8 mouse cellular contexts compared by ENCODE assay signal in genomic region chr5:150196211-150196585, GRCm38 (mm10).
DNase-seq lines count a peak whose midpoint lies in the region; ATAC-seq lines count a peak whose summit lies in the region.

No protein-coding gene starts in this region.

- H3K9me3 ChIP-seq in forebrain, embryonic 10.5 days, result no peaks in the 10 kb centered on the region
- no peaks in the 10 kb centered on the region for H3K9me3 ChIP-seq in stomach, embryonic 16.5 days (replicated peaks; ENCODE audit: control insufficient read depth, low read length)

- peak overlapping the region; percentile 52 for H3K4me3 ChIP-seq in forebrain, embryonic 10.5 days
- peak overlapping the region; percentile 56 for H3K4me3 ChIP-seq in stomach, embryonic 16.5 days (replicated peaks; ENCODE audit: low read length)

- H3K4me2 ChIP-seq in stomach, embryonic 16.5 days (ENCODE audit: low read depth, low read length), result peak overlapping the region; percentile 83

- H3K27me3 ChIP-seq in forebrain, embryonic 10.5 days (ENCODE audit: poor library complexity, severe bottlenecking), result peaks cover 17% of the 10 kb centered on the region
- no peaks in the 10 kb centered on the region for H3K27me3 ChIP-seq in stomach, embryonic 16.5 days (ENCODE audit: control insufficient read depth, insufficient read depth, low read length)

- peak; percentile 79 for DNase-seq in urinary bladder, postnatal 14 days (ENCODE audit: low spot score)
- DNase-seq in urinary bladder, postnatal 10 days (ENCODE audit: low spot score), result no peak
- peak; percentile 53 for DNase-seq in forebrain, embryonic 10.5 days (ENCODE audit: extremely low spot score, low spot score)
- peak; percentile 63 to 66 for DNase-seq in heart, postnatal 36 days
- DNase-seq in kidney, postnatal 4 days, result peak; percentile 72 to 79
- DNase-seq in adipocyte (ENCODE audit: low spot score), result no peak

- no peak overlapping the region for H3K27ac ChIP-seq in forebrain, embryonic 10.5 days
- H3K27ac ChIP-seq in stomach, embryonic 16.5 days (ENCODE audit: low read length), result peak overlapping the region; percentile 83

- intact Hi-C loops in heart, postnatal 36 days (cut with DNase I), result loop anchor here (2.0 kb wide), 1 partner anchor 17 kb away; no protein-coding TSS in a partner anchor

- H3K36me3 ChIP-seq in forebrain, embryonic 10.5 days (replicated peaks), result no peaks in the 10 kb centered on the region
- H3K36me3 ChIP-seq in stomach, embryonic 16.5 days (ENCODE audit: control insufficient read depth, insufficient read depth, low read length), result no peaks in the 10 kb centered on the region

- peak overlapping the region; percentile 53 for H3K9ac ChIP-seq in stomach, embryonic 16.5 days (ENCODE audit: low read length)

- ATAC-seq in megakaryocyte progenitor cell, adult 5-6 weeks (replicated peaks; ENCODE audit: poor library complexity), result peak; percentile 81
- ATAC-seq in stomach, embryonic 16.5 days (ENCODE audit: insufficient read depth, low FRiP score), result peak; percentile 90

- WGBS in forebrain, embryonic 10.5 days, result 5% methylated on average over 6 of the region's 6 CpGs
- 2% methylated on average over 6 of the region's 6 CpGs for WGBS in stomach, embryonic 16.5 days

- peaks cover 14% of the 10 kb centered on the region for H3K4me1 ChIP-seq in forebrain, embryonic 10.5 days
- H3K4me1 ChIP-seq in stomach, embryonic 16.5 days (ENCODE audit: control insufficient read depth, insufficient read depth, low read length), result peaks cover 10% of the 10 kb centered on the region

Comparison
In these comparisons a context has a peak if more than half of its experiments do, and no peak if none do; other contexts are left out.
1. DNase-seq: peak in urinary bladder, postnatal 14 days (single experiment), forebrain, embryonic 10.5 days (single experiment), heart, postnatal 36 days (2 of 2) and kidney, postnatal 4 days (2 of 2); none in urinary bladder, postnatal 10 days (single experiment) and adipocyte (single experiment).